Mouse (Mus musculus) liver, embryonic 14.5 days (tissue): ENCODE results near the gene Tuba8.

Experiments
- CTCF ChIP-seq: IDR thresholded peaks from 2 replicates; pipeline ENCODE4 v1.5.1; 2016; ENCODE audit warnings: antibody characterized with exemption, low read depth, control low read depth
- EP300 ChIP-seq: IDR thresholded peaks from 2 replicates; pipeline ENCODE4 v1.6.1; 2016; ENCODE audit warnings: antibody characterized with exemption, low read depth

GRCm38 (mm10) chr6:121191261-121192009 lies 19.1 kb upstream of the Tuba8 start:
- TF ChIP-seq CTCF (no peak), EP300 (no peak)
